Mouse (Mus musculus) Patski (cell line): Measurements from ENCODE around the gene Txnrd3. TPM values are rescaled to one million over a fixed set of nuclear protein-coding genes. Genes with fewer than 3 reads are reported as not detected.

Experiments used
- ATAC-seq: fragments of 100-300 bp; one replicate; pipeline ENCODE4 v1.8.0; 2021
- CTCF ChIA-PET: fragments of 350-600 bp; sonication (Branson Sonifier 250); formaldehyde crosslinking; loops from one replicate; lab custom pipeline; 2022; ENCODE audit warnings: inconsistent platforms; lab: Charles Lee
- POLR2A ChIA-PET: fragments of 350-600 bp; sonication (Branson Sonifier 250); formaldehyde crosslinking; loops from one replicate; lab custom pipeline; 2022; ENCODE audit warnings: antibody characterized with exemption, inconsistent platforms; lab: Charles Lee
- DNase-seq: peaks from one replicate; pipeline ENCODE4 v3.0.0-alpha.2; 2011; ENCODE audit warnings: low read depth, low spot score
- H3K27me3 ChIP-seq: fragments of 371-371 bp; one replicate; pipeline ENCODE4 v1.5.1; 2021
- CTCF ChIP-seq: fragments of 100-300 bp; IDR thresholded peaks from one replicate; pipeline ENCODE4 v1.5.1; 2021
- in situ Hi-C: fragments of 300-500 bp; cut with MboI; formaldehyde crosslinking; loops from 3 replicates; pipeline ENCODE4 v1.11.1; 2018; ENCODE audit warnings: low pct_unique_long_range_greater_than_20kb, mixed read lengths
- polyA plus RNA-seq: library from polyadenylated mRNA; unstranded; gene quantifications from one replicate; pipeline ENCODE4 v1.2.3, GENCODE M21; 2021

The Txnrd3 gene
- polyA plus RNA-seq, result 26.7 TPM

GRCm38 (mm10) chr6:89643798-89644270, at the start of gene Txnrd3:
Gene Txnrd3, plus strand, starts transcription at chr6:89643988.
- H3K27me3 ChIP-seq, result no peaks in the 10 kb centered on the region
- ChIA-PET CTCF (interaction anchor here (1.5 to 2.3 kb wide), 3 partner anchors 12 to 37 kb away, joined by 3 to 8 read pairs (median 5); no protein-coding TSS in a partner anchor), POLR2A (interaction anchor here (1.0 to 2.1 kb wide), 2 partner anchors 12 kb away, joined by 3 to 5 read pairs; no protein-coding TSS in a partner anchor)
- DNase-seq (peak; percentile 39), ATAC-seq (peak; percentile 85)
- in situ Hi-C loops, result no loop called here
- no peak for TF ChIP-seq CTCF

- DNase-seq (peak; percentile 37), ATAC-seq (peak; percentile 96)
- TF ChIP-seq CTCF, result no peak
- ChIA-PET CTCF (no interaction called here), POLR2A (no interaction called here)
- in situ Hi-C loops, result no loop called here
- H3K27me3 ChIP-seq, result peaks cover 4% of the 10 kb centered on the region
Measured at GRCm38 (mm10) chr6:89595018-89595776, 48.6 kb upstream of the Txnrd3 start, which contains the start of gene Chchd6. Gene Chchd6, minus strand, starts transcription at chr6:89595652.

GRCm38 (mm10) chr6:89595777-89596146, 48.0 kb upstream of the Txnrd3 start:
- ChIA-PET POLR2A (no interaction called here), CTCF (no interaction called here)
- peaks cover 5% of the 10 kb centered on the region for H3K27me3 ChIP-seq
- TF ChIP-seq CTCF, result no peak
- no peak for DNase-seq
- ATAC-seq, result no peak
- in situ Hi-C loops, result no loop called here

- ChIA-PET POLR2A (no interaction called here), CTCF (no interaction called here)
- peaks cover 5% of the 10 kb centered on the region for H3K27me3 ChIP-seq
- no peak for TF ChIP-seq CTCF
- DNase-seq (no peak), ATAC-seq (no peak)
- in situ Hi-C loops, result no loop called here
Measured at GRCm38 (mm10) chr6:89596510-89596909, 47.3 kb upstream of the Txnrd3 start.

GRCm38 (mm10) chr6:89606096-89606495, 37.7 kb upstream of the Txnrd3 start:
- H3K27me3 ChIP-seq, result peaks cover 9% of the 10 kb centered on the region
- POLR2A ChIA-PET, result no interaction called here
- in situ Hi-C loops, result no loop called here
- CTCF ChIA-PET, result no interaction called here
- no peak for TF ChIP-seq CTCF
- DNase-seq, result no peak
- no peak for ATAC-seq

GRCm38 (mm10) chr6:89607999-89608398, 35.8 kb upstream of the Txnrd3 start:
- ATAC-seq, result no peak
- peaks cover 18% of the 10 kb centered on the region for H3K27me3 ChIP-seq
- POLR2A ChIA-PET, result no interaction called here
- peak; percentile 57 for TF ChIP-seq CTCF
- in situ Hi-C loops, result no loop called here
- no peak for DNase-seq
- CTCF ChIA-PET, result interaction anchor here (0.8 to 1.5 kb wide), 4 partner anchors 10 to 51 kb away, joined by 3 to 4 read pairs (median 3); no protein-coding TSS in a partner anchor

GRCm38 (mm10) chr6:89613336-89614106, 30.3 kb upstream of the Txnrd3 start:
- in situ Hi-C loops, result no loop called here
- TF ChIP-seq CTCF, result no peak
- no peak for ATAC-seq
- no peak for DNase-seq
- H3K27me3 ChIP-seq, result peaks cover 18% of the 10 kb centered on the region
- POLR2A ChIA-PET, result no interaction called here
- CTCF ChIA-PET, result interaction anchor here (1.0 kb wide), 1 partner anchor 19 kb away, joined by 4 read pairs; no protein-coding TSS in a partner anchor

GRCm38 (mm10) chr6:89614107-89614471, 29.7 kb upstream of the Txnrd3 start:
- no peak for ATAC-seq

GRCm38 (mm10) chr6:89614596-89615372, 29.0 kb upstream of the Txnrd3 start:
- no peak for ATAC-seq
- POLR2A ChIA-PET, result interaction anchor here (0.7 kb wide), 1 partner anchor 44 kb away, joined by 6 read pairs; no protein-coding TSS in a partner anchor
- TF ChIP-seq CTCF, result no peak
- CTCF ChIA-PET, result interaction anchor here (1.0 kb wide), 1 partner anchor 17 kb away, joined by 4 read pairs; no protein-coding TSS in a partner anchor
- in situ Hi-C loops, result no loop called here
- peaks cover 18% of the 10 kb centered on the region for H3K27me3 ChIP-seq
- no peak for DNase-seq

More at GRCm38 (mm10) chr6:89614107-89614471, 29.7 kb upstream of the Txnrd3 start:
- in situ Hi-C loops, result no loop called here
- DNase-seq, result no peak
- H3K27me3 ChIP-seq, result peaks cover 18% of the 10 kb centered on the region
- ChIA-PET POLR2A (no interaction called here), CTCF (interaction anchor here (1.0 kb wide), 1 partner anchor 18 kb away, joined by 4 read pairs; no protein-coding TSS in a partner anchor)
- no peak for TF ChIP-seq CTCF

- ChIA-PET CTCF (no interaction called here), POLR2A (no interaction called here)
- ATAC-seq, result no peak
- TF ChIP-seq CTCF, result no peak
- in situ Hi-C loops, result no loop called here
- peaks cover 16% of the 10 kb centered on the region for H3K27me3 ChIP-seq
- DNase-seq, result no peak
Measured at GRCm38 (mm10) chr6:89615373-89615755, 28.4 kb upstream of the Txnrd3 start.
